Mouse (Mus musculus) T-helper 1 cell (primary cell): ENCODE measurements around the gene Celf3.

Source experiments
- in situ Hi-C: fragments of 300-600 bp; cut with MboI, MseI; formaldehyde crosslinking; loops from one replicate; pipeline ENCODE4 v1.15.1; 2025; ENCODE audit warnings: high pct_unique_total_duplicates

Celf3 gene

DNA sequence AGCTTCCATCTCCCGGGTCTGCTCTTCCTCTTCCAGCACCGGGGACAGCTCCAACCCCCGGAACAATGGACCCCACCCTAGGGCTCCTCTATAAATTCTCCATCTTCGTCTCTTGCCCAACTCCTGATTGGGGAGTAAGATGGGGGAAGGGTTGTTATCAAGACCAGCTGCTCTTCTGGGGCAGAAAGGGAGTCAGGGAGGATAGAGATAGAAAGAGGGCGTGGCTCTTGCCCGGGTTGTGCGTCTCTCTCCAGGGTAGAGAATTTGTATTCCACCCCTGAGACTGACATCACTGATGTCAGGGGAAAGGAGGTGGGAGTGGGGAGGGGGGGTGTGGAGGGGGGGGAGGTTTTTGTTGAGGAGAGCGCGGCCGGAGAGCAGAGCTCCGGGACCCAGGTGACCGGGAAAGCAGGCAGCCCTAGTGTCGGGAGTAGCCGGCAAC lies at the start of gene Celf3:
Gene Celf3 (plus strand): TSS at position 315 of the 442 bp plus-strand sequence.
- in situ Hi-C loops, result no loop called here

DNA sequence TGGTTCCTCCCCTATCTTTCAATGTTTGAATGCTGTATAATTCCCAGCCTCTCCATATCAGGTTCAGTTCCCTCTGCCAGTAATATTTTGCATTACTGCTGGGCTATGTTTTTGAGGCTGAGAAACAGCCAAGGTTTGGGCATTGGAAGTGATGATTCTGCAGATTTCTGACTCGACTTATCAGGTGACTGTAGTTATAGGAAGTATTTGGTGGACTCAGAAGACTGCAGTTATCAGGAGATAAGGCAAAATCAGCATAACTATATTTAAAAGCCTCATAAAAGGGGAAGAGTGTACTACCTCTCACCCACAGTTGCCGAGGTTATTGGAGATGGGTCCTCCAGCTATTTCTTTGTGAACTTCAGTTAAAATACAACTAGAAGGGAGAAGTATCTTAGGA lies 47.1 kb upstream of the Celf3 start:
- in situ Hi-C loops, result no loop called here

DNA sequence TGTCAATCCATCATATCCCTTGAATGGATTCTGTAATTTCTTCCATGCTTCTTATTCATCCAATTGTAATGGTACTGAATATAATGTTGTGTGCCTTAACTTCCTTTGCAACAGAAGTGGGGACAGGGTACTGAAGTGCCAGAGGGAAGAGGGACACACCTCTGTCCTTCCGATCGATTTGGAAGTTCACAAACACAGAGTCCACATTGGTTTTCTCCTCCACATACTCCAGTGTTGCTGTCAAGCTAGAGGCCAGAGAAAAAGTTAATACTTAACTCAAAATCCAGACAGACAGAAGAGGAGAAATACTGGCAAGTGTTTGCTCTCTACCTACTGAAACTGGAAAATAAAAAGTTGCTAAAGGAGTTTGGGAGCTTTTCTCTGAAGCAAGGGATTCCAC lies 43.8 kb upstream of the Celf3 start:
- in situ Hi-C loops, result no loop called here

DNA sequence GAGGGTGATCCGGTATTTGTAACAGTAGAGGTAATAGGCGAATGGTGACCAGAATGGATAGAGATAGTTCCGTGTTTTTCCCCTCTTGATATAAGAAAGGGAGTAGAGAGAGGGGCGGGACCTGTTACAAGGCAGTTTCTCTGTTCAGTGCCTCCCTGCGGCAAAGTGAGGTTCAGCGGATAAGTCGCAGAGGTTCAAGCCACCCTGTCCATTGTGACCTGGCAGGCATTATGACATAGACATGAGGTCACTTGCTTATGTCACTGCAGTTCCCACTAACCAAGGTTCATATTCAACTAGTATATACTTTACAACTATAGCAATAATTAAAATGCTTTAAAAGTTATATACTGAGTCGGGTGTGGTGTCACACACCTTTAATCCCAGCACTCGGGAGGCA lies 41.7 kb upstream of the Celf3 start:
- in situ Hi-C loops, result no loop called here

DNA sequence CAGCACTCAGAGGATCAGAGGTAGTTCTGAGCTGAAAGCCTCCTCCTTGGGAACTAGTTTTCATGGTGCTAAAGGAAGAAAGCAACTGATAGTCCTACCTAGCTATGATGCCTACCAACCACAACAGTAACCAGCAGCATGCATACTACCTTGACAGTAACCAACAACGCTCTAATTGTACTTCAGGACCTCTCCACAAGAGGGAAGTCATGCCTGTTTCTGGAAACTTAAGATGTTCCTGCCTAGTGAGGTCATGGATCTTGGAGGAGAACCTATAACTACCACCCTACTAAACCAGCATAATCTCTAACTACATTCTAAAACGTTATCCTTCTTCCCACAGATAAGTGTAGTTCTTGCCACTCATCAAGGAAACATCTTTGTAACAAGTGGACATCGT lies 36.9 kb upstream of the Celf3 start:
- in situ Hi-C loops, result loop anchor here (5.0 kb wide), 1 partner anchor 64 kb away; no protein-coding TSS in a partner anchor

DNA sequence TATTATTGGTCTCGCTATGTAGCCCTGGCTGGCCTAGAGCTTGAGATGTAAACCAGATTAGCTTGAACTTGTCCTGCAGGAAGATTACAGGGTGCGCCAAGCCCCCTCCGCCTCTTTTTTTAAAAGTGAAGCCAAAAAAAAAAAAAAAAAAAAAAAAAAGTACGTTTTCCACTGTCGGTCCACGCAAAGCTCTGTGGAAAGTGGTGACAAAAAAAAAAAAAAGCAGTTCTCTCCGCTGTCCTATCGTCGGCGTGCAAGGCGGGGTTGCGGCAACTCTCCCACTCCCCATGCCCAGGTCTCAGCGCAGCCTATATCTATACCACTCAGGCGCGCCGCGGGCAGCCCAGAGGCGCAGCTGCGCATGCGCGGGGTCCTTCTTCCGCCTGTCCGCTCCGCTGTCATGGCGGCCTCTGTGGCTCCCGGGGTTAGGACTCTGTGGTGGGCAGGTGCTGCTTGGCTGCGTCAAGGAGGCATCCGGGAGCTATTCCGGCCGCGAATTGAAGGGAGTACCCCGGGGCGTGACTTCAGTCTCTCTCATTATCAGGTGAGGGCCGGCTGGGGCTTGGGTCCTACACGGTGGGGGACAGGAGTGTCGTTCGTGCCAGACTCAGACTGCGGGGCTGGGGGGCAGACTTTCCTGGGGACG lies 35.0 kb upstream of the Celf3 start, which contains the start of gene Mrpl9:
Gene Mrpl9 (plus strand): TSS at position 368 of the 646 bp plus-strand sequence.
- in situ Hi-C loops, result loop anchor here (5.0 kb wide), 1 partner anchor 66 kb away; no protein-coding TSS in a partner anchor

- in situ Hi-C loops, result loop anchor here (5.0 kb wide), 1 partner anchor 66 kb away; no protein-coding TSS in a partner anchor
These were observed 34.5 kb upstream of the Celf3 start, which contains the start of gene Oaz3 for GRCm38 (mm10) chr3:94443597-94443964. TSS of gene Oaz3 (minus strand) at chr3:94443915.

GRCm38 (mm10) chr3:94449377-94449776 lies 28.7 kb upstream of the Celf3 start:
- in situ Hi-C loops, result no loop called here

- in situ Hi-C loops, result loop anchor here (5.0 to 25.0 kb wide), 2 partner anchors 141 to 1969 kb away; partner anchors contain the start of gene Sprr1a
These were observed 21.5 kb upstream of the Celf3 start for GRCm38 (mm10) chr3:94456529-94457000.

GRCm38 (mm10) chr3:94457055-94457454 lies 21.0 kb upstream of the Celf3 start:
- in situ Hi-C loops, result loop anchor here (5.0 to 25.0 kb wide), 2 partner anchors 140 to 1970 kb away; partner anchors contain the start of gene Sprr1a

DNA sequence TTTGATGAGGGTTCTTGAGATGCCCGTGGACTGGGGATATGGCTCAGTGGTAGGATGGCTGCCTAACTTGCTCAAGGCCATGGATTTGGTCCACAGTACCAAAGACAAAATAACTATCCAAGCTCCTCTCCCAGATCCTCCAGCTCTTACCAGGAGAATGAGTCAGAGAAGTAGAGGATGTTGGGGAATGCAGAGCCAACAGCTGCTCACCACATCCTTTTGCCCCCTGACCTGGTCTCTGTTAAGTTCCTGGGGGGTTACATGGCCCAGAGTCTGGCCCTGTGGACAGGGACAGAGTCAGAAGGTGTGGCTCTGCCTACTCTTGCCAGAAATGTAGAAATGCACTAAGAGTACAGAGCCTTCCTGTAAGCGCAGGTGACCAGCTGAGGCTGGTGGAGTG lies 18.3 kb upstream of the Celf3 start:
- in situ Hi-C loops, result loop anchor here (5.0 to 25.0 kb wide), 2 partner anchors 137 to 1973 kb away; partner anchors contain the start of gene Sprr1a

DNA sequence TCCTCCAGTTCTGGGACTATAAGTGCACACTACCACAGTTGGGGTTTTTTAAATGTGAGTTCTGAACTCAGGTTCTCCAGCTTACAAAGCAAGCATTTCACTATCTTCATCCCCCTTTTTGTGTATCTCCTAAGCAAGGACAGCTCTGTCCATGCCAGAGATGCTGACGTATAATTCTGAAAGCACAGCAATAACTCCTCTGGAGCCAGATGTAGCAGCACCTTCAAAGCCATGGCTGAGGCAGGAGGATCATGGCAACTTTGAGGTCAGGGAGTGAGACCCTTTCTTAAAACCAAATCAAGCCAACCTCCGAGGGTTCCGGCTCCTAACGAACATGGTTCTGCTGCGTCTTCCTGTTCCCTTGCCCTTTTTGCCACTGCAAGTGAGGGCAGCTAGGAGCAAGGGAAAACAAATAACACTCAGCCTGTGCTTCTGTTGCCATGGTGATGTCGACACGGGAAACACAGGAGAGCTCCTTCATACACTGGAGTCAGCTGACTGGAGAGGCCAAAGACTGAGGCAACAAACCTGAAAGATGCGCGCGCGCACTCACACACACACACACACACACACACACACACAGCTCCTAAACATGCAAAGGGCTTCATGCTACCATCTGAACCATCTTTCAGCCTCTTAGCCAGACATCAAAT lies 14.0 kb upstream of the Celf3 start:
- in situ Hi-C loops, result loop anchor here (25.0 kb wide), 1 partner anchor 1977 kb away; the partner anchor contains the start of gene Sprr1a

GRCm38 (mm10) chr3:94465632-94466430 lies 12.3 kb upstream of the Celf3 start:
- in situ Hi-C loops, result loop anchor here (25.0 kb wide), 1 partner anchor 1979 kb away; the partner anchor contains the start of gene Sprr1a

GRCm38 (mm10) chr3:94468931-94469330 lies 9.2 kb upstream of the Celf3 start:
- in situ Hi-C loops, result loop anchor here (25.0 kb wide), 1 partner anchor 1982 kb away; the partner anchor contains the start of gene Sprr1a

GRCm38 (mm10) chr3:94472447-94473114 lies 5.5 kb upstream of the Celf3 start:
- in situ Hi-C loops, result loop anchor here (25.0 kb wide), 1 partner anchor 1985 kb away; the partner anchor contains the start of gene Sprr1a

DNA sequence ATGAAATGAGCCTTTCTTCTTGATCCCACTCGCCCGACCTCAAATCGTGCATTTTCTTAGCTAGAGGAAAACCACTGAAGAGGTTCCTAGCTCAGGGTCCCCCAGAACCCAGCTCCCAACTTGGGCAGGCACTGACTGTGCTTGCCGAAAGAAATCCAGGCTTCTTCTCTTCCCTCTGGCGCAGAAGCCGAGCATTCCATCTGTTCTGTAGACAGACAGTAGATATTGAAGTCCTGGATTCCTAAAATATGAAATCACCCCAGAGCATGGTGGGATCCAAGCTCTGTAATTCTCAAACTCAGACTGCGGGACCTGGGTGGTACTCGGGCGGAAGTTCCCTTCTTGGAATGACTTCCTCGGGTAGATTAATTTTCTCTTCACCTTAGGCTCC lies 5.0 kb upstream of the Celf3 start:
- in situ Hi-C loops, result loop anchor here (25.0 kb wide), 1 partner anchor 1986 kb away; the partner anchor contains the start of gene Sprr1a

GRCm38 (mm10) chr3:94473567-94474232 lies 4.4 kb upstream of the Celf3 start:
- in situ Hi-C loops, result loop anchor here (25.0 kb wide), 1 partner anchor 1986 kb away; the partner anchor contains the start of gene Sprr1a

- in situ Hi-C loops, result no loop called here
These were observed 1.6 kb upstream of the Celf3 start for GRCm38 (mm10) chr3:94476301-94477035.

- in situ Hi-C loops, result no loop called here
These were observed 651 bp upstream of the Celf3 start for GRCm38 (mm10) chr3:94477444-94477843.
